Mouse (Mus musculus) embryonic stem cell, embryonic (primary cell): ENCODE data around the gene Srsf3.

ENCODE experiments used
- CTCF ChIA-PET, 4 experiments: fragments of 300-600 bp in 2 of 4; fragments of 350-600 bp in 2 of 4; sonication (Branson Sonifier 250); formaldehyde crosslinking; loops; one replicate each; lab custom pipeline; 2022; ENCODE audit warnings: inconsistent platforms in 2 of 4; lab: Charles Lee
- POLR2A ChIA-PET, 4 experiments: fragments of 300-600 bp in 2 of 4; fragments of 350-600 bp in 2 of 4; sonication (Branson Sonifier 250); formaldehyde crosslinking; loops; one replicate each; lab custom pipeline; 2022; ENCODE audit warnings: antibody characterized with exemption in 4 of 4, inconsistent platforms in 1 of 4; lab: Charles Lee

The Srsf3 gene

GRCm38 (mm10) chr17:29077786-29078509 lies 45.5 kb downstream of the Srsf3 start:
- ChIA-PET POLR2A (interaction anchor here (0.6 to 37.5 kb wide), 82 partner anchors 8 to 1314 kb away, joined by 3 to 2765 read pairs (median 4); partner anchors contain the start of genes Cdkn1a (in 4 of the 4), Srsf3 (in 4 of the 4), Stk38 (in 3 of the 4) and Kctd20 (in 2 of the 4)), CTCF (interaction anchor here (0.6 to 3.1 kb wide), 11 partner anchors 8 to 752 kb away, joined by 3 to 9 read pairs (median 4); no protein-coding TSS in a partner anchor)

- POLR2A ChIA-PET, result interaction anchor here (0.6 to 37.5 kb wide), 95 partner anchors 9 to 1314 kb away, joined by 3 to 2765 read pairs (median 4); partner anchors contain the start of genes Cdkn1a (in 4 of the 4), Srsf3 (in 4 of the 4), Stk38 (in 3 of the 4) and Kctd20 (in 2 of the 4)
- CTCF ChIA-PET, result interaction anchor here (0.6 to 3.1 kb wide), 14 partner anchors 13 to 1401 kb away, joined by 3 to 9 read pairs (median 4); no protein-coding TSS in a partner anchor
Observed at GRCm38 (mm10) chr17:29078519-29079383, 46.3 kb downstream of the Srsf3 start.

- ChIA-PET CTCF (interaction anchor here in 3 of 4 experiments (0.5 to 3.1 kb wide), 16 partner anchors 12 to 459 kb away, joined by 3 to 13 read pairs (median 4); no protein-coding TSS in a partner anchor), POLR2A (interaction anchor here (0.6 to 37.5 kb wide), 65 partner anchors 7 to 395 kb away, joined by 3 to 2765 read pairs (median 5); partner anchors contain the start of genes Cdkn1a (in 4 of the 4), Srsf3 (in 2 of the 4) and Stk38 (in 2 of the 4))
Observed at GRCm38 (mm10) chr17:29080758-29081617, 48.6 kb downstream of the Srsf3 start.

- POLR2A ChIA-PET, result interaction anchor here (0.5 to 37.5 kb wide), 52 partner anchors 8 to 355 kb away, joined by 3 to 2765 read pairs (median 6); partner anchors contain the start of genes Cdkn1a (in 4 of the 4), Srsf3 (in 2 of the 4), Stk38 (in 2 of the 4) and Mtch1 (in 1 of the 4)
- CTCF ChIA-PET, result interaction anchor here in 3 of 4 experiments (0.7 to 2.4 kb wide), 8 partner anchors 14 to 440 kb away, joined by 3 to 13 read pairs (median 4); no protein-coding TSS in a partner anchor
Observed at GRCm38 (mm10) chr17:29081618-29082381, 49.4 kb downstream of the Srsf3 start.

GRCm38 (mm10) chr17:29083586-29083985 lies 51.2 kb downstream of the Srsf3 start:
- ChIA-PET POLR2A (interaction anchor here (0.6 to 37.5 kb wide), 18 partner anchors 7 to 368 kb away, joined by 3 to 2765 read pairs (median 15); partner anchors contain the start of genes Cdkn1a (in 4 of the 4), Stk38 (in 2 of the 4) and Srsf3 (in 1 of the 4)), CTCF (interaction anchor here in 2 of 4 experiments (1.0 to 2.0 kb wide), 4 partner anchors 10 to 147 kb away, joined by 3 to 5 read pairs (median 4); no protein-coding TSS in a partner anchor)

GRCm38 (mm10) chr17:29084656-29085055 lies 52.2 kb downstream of the Srsf3 start:
- ChIA-PET CTCF (interaction anchor here in 1 of 4 experiments (0.7 to 2.0 kb wide), 3 partner anchors 9 to 40 kb away, joined by 3 to 5 read pairs (median 4); no protein-coding TSS in a partner anchor), POLR2A (interaction anchor here (0.6 to 37.5 kb wide), 13 partner anchors 8 to 314 kb away, joined by 3 to 2765 read pairs (median 107); partner anchors contain the start of genes Cdkn1a (in 3 of the 4), Srsf3 (in 2 of the 4) and Stk38 (in 1 of the 4))

- CTCF ChIA-PET, result interaction anchor here in 1 of 4 experiments (1.8 kb wide), 1 partner anchor 10 kb away, joined by 5 read pairs; no protein-coding TSS in a partner anchor
- POLR2A ChIA-PET, result interaction anchor here in 3 of 4 experiments (1.2 to 37.5 kb wide), 8 partner anchors 8 to 84 kb away, joined by 3 to 2765 read pairs (median 474); partner anchors contain the start of genes Cdkn1a (in 3 of the 3) and Srsf3 (in 1 of the 3)
Observed at GRCm38 (mm10) chr17:29085266-29085665, 52.8 kb downstream of the Srsf3 start.

- POLR2A ChIA-PET, result interaction anchor here in 2 of 4 experiments (1.0 to 37.5 kb wide), 4 partner anchors 17 to 158 kb away, joined by 3 to 2765 read pairs (median 396); no protein-coding TSS in a partner anchor
- CTCF ChIA-PET, result no interaction called here
Observed at GRCm38 (mm10) chr17:29086916-29087315, 54.5 kb downstream of the Srsf3 start.

GRCm38 (mm10) chr17:29090776-29091175 lies 58.3 kb downstream of the Srsf3 start, which contains the start of gene Cdkn1a:
TSS of gene Cdkn1a (plus strand) at chr17:29090976.
- POLR2A ChIA-PET, result interaction anchor here (0.6 to 37.5 kb wide), 60 partner anchors 9 to 303 kb away, joined by 3 to 2765 read pairs (median 6); partner anchors contain the start of genes Mtch1 (in 3 of the 4), Srsf3 (in 3 of the 4) and Stk38 (in 2 of the 4)
- CTCF ChIA-PET, result interaction anchor here in 3 of 4 experiments (0.6 to 1.6 kb wide), 9 partner anchors 17 to 694 kb away, joined by 3 to 12 read pairs (median 3); no protein-coding TSS in a partner anchor

GRCm38 (mm10) chr17:29091348-29091944 lies 59.0 kb downstream of the Srsf3 start:
- POLR2A ChIA-PET, result interaction anchor here (0.6 to 37.5 kb wide), 61 partner anchors 8 to 1556 kb away, joined by 3 to 2765 read pairs (median 6); partner anchors contain the start of genes Mtch1 (in 3 of the 4), Srsf3 (in 3 of the 4), Stk38 (in 2 of the 4) and Rab44 (in 1 of the 4)
- CTCF ChIA-PET, result interaction anchor here in 3 of 4 experiments (0.9 to 1.6 kb wide), 6 partner anchors 17 to 80 kb away, joined by 3 to 9 read pairs (median 4); no protein-coding TSS in a partner anchor

- ChIA-PET POLR2A (interaction anchor here (0.5 to 37.5 kb wide), 54 partner anchors 8 to 305 kb away, joined by 3 to 2765 read pairs (median 9); partner anchors contain the start of genes Srsf3 (in 3 of the 4), BC004004 (in 1 of the 4), Mtch1 (in 1 of the 4) and Ppil1 (in 1 of the 4)), CTCF (interaction anchor here in 3 of 4 experiments (1.2 to 1.6 kb wide), 3 partner anchors 35 to 79 kb away, joined by 3 to 9 read pairs (median 8); no protein-coding TSS in a partner anchor)
Observed at GRCm38 (mm10) chr17:29092497-29092896, 60.1 kb downstream of the Srsf3 start.
